Mouse (Mus musculus): ENCODE results near the gene Flvcr2. TPM values are rescaled to one million over a fixed set of nuclear protein-coding genes. Genes with fewer than 3 reads are reported as not detected.

Flvcr2 gene
- polyA plus RNA-seq, 1 experiment from 2014 or later: 8.3 TPM

DNA sequence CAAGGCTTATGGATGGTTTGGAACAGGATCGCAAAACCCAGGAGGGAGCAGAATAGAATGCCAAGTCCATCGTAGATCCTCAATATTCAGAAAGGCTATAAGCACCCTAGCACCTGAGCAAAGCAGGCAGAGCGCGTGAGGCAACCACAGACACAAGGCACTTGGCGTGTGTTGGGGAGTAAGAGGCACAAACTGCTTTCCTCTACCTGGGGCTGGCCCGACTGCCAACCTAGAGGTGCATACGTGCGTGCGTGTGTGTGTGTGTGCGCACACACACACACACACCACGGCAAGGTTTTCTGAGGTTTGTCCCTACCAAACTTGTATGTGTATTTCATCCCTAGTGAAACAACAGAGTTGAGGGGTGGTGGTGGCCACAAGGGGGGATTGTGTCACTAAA, 38.9 kb upstream of the Flvcr2 start:
- 92% methylated on average over 11 of the region's 11 CpGs for WGBS
- no peak for ATAC-seq (replicated peaks; ENCODE audit: insufficient number of reproducible peaks, insufficient read depth, low FRiP score, low read depth)
- Histone ChIP-seq H3K9me3 (replicated peaks) (no peaks in the 10 kb centered on the region), H3K4me3 (no peak overlapping the region), H3K4me1 (replicated peaks) (peaks cover 19% of the 10 kb centered on the region), H3K9ac (no peak overlapping the region), H3K27me3 (no peaks in the 10 kb centered on the region), H3K36me3 (no peaks in the 10 kb centered on the region), H3K4me2 (no peak overlapping the region), H3K27ac (no peak overlapping the region)

DNA sequence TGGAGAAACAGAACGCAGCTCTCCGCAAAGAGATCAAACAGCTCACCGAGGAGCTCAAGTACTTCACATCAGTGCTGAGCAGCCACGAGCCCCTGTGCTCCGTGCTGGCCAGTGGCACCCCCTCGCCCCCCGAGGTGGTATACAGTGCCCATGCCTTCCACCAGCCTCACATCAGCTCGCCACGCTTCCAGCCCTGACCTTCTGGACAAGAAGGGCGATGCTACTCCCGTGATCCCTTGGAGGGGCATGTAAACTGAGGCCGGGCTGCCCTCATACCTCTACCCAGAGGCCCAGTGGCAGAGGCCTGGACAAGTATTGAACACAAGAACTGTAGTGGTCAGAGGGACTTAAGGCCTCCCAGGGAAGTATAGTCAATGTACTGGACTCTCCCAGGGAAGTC, 37.8 kb upstream of the Flvcr2 start:
- ATAC-seq (replicated peaks; ENCODE audit: insufficient number of reproducible peaks, insufficient read depth, low FRiP score, low read depth): no peak
- no peak overlapping the region for H3K4me2 ChIP-seq
- no peak overlapping the region for H3K9ac ChIP-seq
- H3K4me3 ChIP-seq: no peak overlapping the region
- H3K27ac ChIP-seq: no peak overlapping the region
- no peaks in the 10 kb centered on the region for H3K27me3 ChIP-seq
- 77% methylated on average over 12 of the region's 12 CpGs for WGBS
- H3K4me1 ChIP-seq (replicated peaks): peaks cover 19% of the 10 kb centered on the region
- H3K9me3 ChIP-seq (replicated peaks): no peaks in the 10 kb centered on the region
- H3K36me3 ChIP-seq: no peaks in the 10 kb centered on the region

DNA sequence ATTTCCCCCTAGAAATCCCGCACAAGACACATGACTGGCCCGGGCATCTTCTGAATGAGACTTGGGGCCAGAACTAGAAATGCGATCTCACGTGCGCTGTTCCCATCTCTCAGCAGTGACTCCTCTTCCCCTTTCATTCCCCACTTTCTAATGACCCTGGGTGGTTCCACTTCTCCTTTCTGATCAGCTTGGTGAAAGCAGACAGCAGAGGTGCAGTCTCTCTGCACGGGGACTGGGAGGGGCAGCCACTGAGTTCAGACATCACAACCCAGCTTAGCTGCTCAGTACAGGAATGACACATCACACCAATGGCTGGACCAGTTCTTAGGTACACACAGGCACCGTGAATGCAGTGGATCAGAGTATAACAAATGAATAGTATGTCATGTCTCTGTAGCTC, 35.6 kb upstream of the Flvcr2 start:
- Histone ChIP-seq H3K4me2 (no peak overlapping the region), H3K9ac (no peak overlapping the region), H3K27ac (no peak overlapping the region), H3K4me1 (replicated peaks) (peaks cover 10% of the 10 kb centered on the region), H3K9me3 (replicated peaks) (no peaks in the 10 kb centered on the region), H3K36me3 (no peaks in the 10 kb centered on the region), H3K4me3 (no peak overlapping the region), H3K27me3 (no peaks in the 10 kb centered on the region)
- WGBS: 72% methylated on average over 7 of the region's 7 CpGs
- no peak for ATAC-seq (replicated peaks; ENCODE audit: insufficient number of reproducible peaks, insufficient read depth, low FRiP score, low read depth)

DNA sequence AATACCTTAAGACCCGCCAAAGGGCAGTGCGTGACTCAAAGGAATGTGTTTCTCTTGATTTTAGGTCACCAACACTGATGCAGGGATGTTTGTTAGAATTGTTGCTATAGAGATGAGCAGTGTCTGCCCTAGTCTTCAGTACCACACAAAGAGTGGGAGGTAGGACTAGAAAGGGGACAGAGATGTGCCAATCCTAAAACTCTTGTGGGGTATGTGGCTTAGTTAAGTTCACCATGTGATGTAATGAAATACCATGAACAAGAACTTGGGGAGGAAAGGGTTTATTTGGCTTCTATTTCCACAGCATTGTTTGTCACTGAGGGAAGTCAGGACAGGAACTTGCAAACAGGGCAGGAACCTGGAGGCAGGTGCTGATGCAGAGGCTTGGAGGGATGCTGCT, 33.8 kb upstream of the Flvcr2 start:
- no peak overlapping the region for H3K4me2 ChIP-seq
- no peaks in the 10 kb centered on the region for H3K4me1 ChIP-seq (replicated peaks)
- ATAC-seq (replicated peaks; ENCODE audit: insufficient number of reproducible peaks, insufficient read depth, low FRiP score, low read depth): no peak
- H3K27me3 ChIP-seq: no peaks in the 10 kb centered on the region
- no peaks in the 10 kb centered on the region for H3K36me3 ChIP-seq
- no peaks in the 10 kb centered on the region for H3K9me3 ChIP-seq (replicated peaks)
- no peak overlapping the region for H3K27ac ChIP-seq
- no peak overlapping the region for H3K4me3 ChIP-seq
- WGBS: 79% methylated on average over 2 of the region's 2 CpGs
- no peak overlapping the region for H3K9ac ChIP-seq

DNA sequence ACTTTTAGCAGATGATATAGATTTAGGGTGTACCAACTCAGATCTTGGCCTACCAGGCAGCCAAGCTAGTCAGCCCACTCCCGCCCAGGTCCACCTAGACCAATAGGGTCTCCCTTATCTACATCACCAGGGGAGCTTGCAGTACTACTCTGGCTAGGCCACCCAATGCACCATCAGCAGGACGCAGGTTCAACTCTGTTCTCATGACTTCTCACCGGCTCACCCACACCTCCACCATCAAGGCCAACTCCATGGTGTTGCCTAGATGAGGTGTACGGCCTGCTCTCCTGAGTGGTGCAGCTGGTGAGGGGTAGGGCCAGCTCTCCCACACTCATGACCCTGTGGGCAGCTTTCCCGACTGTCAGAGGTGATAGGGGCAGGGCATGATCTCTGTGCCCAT, 32.2 kb upstream of the Flvcr2 start:
- H3K9me3 ChIP-seq (replicated peaks): no peaks in the 10 kb centered on the region
- no peaks in the 10 kb centered on the region for H3K27me3 ChIP-seq
- H3K4me2 ChIP-seq: no peak overlapping the region
- no peak overlapping the region for H3K9ac ChIP-seq
- no peaks in the 10 kb centered on the region for H3K4me1 ChIP-seq (replicated peaks)
- H3K36me3 ChIP-seq: no peaks in the 10 kb centered on the region
- H3K27ac ChIP-seq: no peak overlapping the region
- no peak for ATAC-seq (replicated peaks; ENCODE audit: insufficient number of reproducible peaks, insufficient read depth, low FRiP score, low read depth)
- H3K4me3 ChIP-seq: no peak overlapping the region
- WGBS: 90% methylated on average over 5 of the region's 5 CpGs

DNA sequence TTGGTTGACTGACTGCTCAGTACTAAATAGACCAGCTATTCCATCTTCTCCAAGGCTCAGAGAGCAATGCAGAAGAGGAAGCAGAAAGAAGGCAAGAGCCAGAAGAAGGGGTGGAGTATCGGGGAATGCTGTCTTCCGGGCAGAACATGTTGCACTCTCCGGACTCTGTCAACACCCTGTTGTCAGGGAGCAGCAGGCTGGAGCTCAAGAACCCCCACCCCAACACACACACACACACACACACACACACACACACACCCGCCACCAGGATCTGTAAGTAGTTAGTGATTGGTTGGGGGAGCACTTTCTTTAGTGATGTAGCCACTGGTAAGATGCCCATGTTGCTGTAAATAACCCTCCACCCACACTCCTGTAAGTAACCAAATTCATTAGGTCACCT, 21.0 kb upstream of the Flvcr2 start:
- H3K27me3 ChIP-seq: no peaks in the 10 kb centered on the region
- H3K27ac ChIP-seq: no peak overlapping the region
- no peaks in the 10 kb centered on the region for H3K36me3 ChIP-seq
- no peaks in the 10 kb centered on the region for H3K9me3 ChIP-seq (replicated peaks)
- H3K9ac ChIP-seq: no peak overlapping the region
- H3K4me2 ChIP-seq: no peak overlapping the region
- no peak for ATAC-seq (replicated peaks; ENCODE audit: insufficient number of reproducible peaks, insufficient read depth, low FRiP score, low read depth)
- H3K4me3 ChIP-seq: no peak overlapping the region
- H3K4me1 ChIP-seq (replicated peaks): peaks cover 6% of the 10 kb centered on the region; the same call in 1 of the 2 replicates
- 48% methylated on average over 4 of the region's 4 CpGs for WGBS

DNA sequence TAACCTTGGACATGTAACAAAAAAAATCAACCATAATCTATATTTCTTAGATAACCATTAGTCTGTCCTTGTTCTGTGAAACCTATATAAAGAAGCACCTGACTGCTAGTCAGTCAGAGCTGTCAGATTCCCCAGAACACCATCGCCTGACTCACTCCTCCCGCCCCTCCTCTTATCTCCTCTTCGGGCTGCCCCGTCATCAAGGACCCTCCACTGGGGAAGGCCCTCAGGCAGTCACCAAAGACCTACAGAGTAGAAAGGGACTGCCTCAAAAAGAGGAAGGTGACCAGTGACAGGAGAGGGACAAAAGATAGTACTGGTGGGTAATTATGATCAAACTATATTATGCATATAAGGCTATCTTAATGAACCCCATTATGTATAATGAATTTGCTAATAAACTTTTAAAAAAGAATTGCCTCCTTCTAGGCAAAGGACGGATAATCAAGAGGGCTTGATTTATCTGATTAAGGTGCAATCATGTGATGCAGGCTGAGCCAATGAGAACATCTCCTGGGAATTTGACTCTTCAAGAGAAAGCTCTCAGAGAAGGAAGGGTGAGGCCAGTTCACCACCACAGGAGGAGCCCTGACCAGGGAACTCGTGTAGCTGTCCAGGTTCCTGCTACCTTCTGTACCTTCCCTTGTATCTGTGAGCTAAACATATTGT, 19.5 kb upstream of the Flvcr2 start:
- Histone ChIP-seq H3K9me3 (replicated peaks) (no peaks in the 10 kb centered on the region), H3K4me1 (replicated peaks) (peaks cover 6% of the 10 kb centered on the region; the same call in 1 of the 2 replicates), H3K4me2 (no peak overlapping the region), H3K36me3 (no peaks in the 10 kb centered on the region), H3K27me3 (no peaks in the 10 kb centered on the region), H3K9ac (no peak overlapping the region), H3K4me3 (no peak overlapping the region), H3K27ac (no peak overlapping the region)
- 35% methylated on average over 6 of the region's 6 CpGs for WGBS
- ATAC-seq (replicated peaks; ENCODE audit: insufficient number of reproducible peaks, insufficient read depth, low FRiP score, low read depth): no peak

DNA sequence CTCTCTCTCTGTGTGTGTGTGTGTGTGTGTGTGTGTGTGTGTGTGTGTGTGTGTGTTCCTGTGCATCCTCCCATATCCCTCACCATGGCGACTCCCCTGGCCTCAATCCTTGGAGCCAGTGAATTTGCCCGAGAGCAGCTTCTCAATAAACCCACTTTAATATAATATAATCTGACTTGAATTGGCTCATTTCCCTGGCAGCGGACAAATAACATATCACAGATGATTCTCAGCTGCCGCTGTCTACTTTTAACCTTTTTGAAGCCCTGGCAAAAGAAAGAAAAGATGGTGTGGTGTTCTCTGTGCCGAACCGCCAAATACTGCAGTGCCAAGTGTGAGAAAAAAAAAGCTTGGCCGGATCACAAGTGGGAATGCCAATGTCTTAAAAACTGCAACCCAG, 18.2 kb upstream of the Flvcr2 start:
- ATAC-seq (replicated peaks; ENCODE audit: insufficient number of reproducible peaks, insufficient read depth, low FRiP score, low read depth): no peak

DNA sequence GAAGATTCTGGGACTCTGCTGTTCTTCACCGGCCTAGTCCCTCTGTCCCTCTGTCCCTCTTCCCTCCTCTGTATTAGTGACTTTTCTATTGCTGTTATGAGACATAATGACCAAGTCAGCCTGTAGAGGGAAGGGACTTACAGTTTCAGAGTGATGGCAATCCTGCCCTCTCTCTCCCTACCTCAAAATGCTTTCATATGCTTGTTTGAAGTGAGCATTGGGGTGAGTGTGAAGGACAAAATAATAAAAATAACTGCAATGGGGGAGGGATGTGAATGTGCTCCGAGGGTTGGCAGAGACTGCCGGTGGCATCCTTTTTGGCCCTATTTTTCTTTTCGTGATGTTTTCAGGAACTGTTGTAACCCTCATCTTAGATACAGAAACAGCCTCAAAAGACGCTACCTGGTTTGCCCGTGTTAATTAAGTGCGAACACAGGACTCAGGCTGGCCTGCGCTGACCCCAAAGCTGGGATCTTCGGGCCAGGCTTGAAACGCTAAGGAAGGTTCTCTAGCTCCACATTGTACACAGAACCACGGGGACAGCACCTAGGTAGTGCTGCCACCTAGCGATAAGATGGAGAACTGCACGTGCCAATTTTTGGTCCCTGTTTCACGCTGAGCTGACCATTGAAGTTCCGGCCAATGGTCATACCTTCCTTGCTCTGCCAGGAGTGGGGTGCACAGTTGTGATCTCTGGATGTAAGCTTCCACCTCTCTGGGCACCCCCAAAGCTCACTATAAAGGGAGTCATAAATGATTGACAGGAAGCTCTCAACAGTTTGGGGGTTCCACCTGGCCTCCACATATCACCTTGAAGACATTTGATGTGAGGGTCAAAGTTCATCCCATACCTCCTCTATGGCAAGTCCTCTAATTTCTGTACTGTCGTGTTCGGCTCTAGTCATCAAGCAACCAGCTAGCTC, 17.1 kb upstream of the Flvcr2 start:
- WGBS: 34% methylated on average over 17 of the region's 17 CpGs
- no peak overlapping the region for H3K4me2 ChIP-seq
- no peak for ATAC-seq (replicated peaks; ENCODE audit: insufficient number of reproducible peaks, insufficient read depth, low FRiP score, low read depth)

More for the DNA sequence above, 18.2 kb upstream of the Flvcr2 start:
- Histone ChIP-seq H3K4me2 (no peak overlapping the region), H3K4me1 (replicated peaks) (peaks cover 6% of the 10 kb centered on the region; the same call in 1 of the 2 replicates), H3K4me3 (no peak overlapping the region), H3K36me3 (no peaks in the 10 kb centered on the region), H3K9ac (no peak overlapping the region), H3K27me3 (no peaks in the 10 kb centered on the region), H3K9me3 (replicated peaks) (no peaks in the 10 kb centered on the region), H3K27ac (no peak overlapping the region)
- WGBS: 63% methylated on average over 7 of the region's 7 CpGs

DNA sequence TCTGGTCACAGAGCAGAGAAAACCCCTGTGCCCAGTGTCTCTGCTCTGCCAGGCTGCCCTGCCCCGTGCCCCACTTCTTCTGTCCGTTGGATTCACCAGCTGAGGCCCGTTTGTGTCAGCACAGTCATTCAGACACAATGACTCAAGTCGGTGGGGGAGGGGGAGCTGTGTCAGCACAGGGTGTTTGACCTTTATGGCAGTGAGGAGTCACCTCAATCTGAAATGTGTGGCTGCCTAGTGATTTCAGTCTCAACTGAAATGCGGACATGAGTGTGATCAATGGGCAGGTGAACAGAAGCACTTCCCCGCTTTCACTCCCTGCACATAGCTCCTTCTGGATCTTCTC, 16.4 kb upstream of the Flvcr2 start:
- no peak for ATAC-seq (replicated peaks; ENCODE audit: insufficient number of reproducible peaks, insufficient read depth, low FRiP score, low read depth)
- Histone ChIP-seq H3K27me3 (no peaks in the 10 kb centered on the region), H3K4me2 (no peak overlapping the region), H3K4me1 (replicated peaks) (peaks cover 6% of the 10 kb centered on the region; the same call in 1 of the 2 replicates), H3K27ac (no peak overlapping the region), H3K9ac (no peak overlapping the region), H3K36me3 (no peaks in the 10 kb centered on the region), H3K4me3 (no peak overlapping the region), H3K9me3 (replicated peaks) (no peaks in the 10 kb centered on the region)
- WGBS: 57% methylated on average over 6 of the region's 6 CpGs

More for the DNA sequence above, 17.1 kb upstream of the Flvcr2 start:
- Histone ChIP-seq H3K27ac (no peak overlapping the region), H3K4me3 (no peak overlapping the region), H3K9ac (no peak overlapping the region), H3K9me3 (replicated peaks) (no peaks in the 10 kb centered on the region), H3K4me1 (replicated peaks) (peaks cover 6% of the 10 kb centered on the region; the same call in 1 of the 2 replicates), H3K36me3 (no peaks in the 10 kb centered on the region), H3K27me3 (no peaks in the 10 kb centered on the region)

DNA sequence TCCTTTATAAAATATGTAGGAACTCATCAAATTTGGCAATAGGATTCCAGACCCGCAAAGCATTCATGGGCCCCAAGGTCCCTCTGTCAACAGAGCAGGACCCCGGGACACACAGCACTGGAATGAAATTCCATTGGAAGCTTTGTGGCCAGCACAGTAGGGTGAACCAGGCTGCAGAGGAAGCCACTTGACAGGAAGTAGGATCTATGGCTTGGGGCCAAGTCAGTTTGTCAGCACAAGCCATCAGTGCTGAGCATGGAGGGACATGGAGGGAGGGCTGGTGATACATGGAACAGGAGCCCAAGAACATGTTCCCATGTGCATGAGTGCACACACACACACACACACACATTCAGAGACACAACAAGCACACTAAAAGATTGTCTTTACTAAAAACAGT, 10.1 kb upstream of the Flvcr2 start:
- 61% methylated on average over 2 of the region's 2 CpGs for WGBS
- no peak for ATAC-seq (replicated peaks; ENCODE audit: insufficient number of reproducible peaks, insufficient read depth, low FRiP score, low read depth)

More for the DNA sequence above, 10.1 kb upstream of the Flvcr2 start:
- Histone ChIP-seq H3K27me3 (no peaks in the 10 kb centered on the region), H3K27ac (no peak overlapping the region), H3K36me3 (no peaks in the 10 kb centered on the region), H3K4me1 (replicated peaks) (0 out of 2 replicates have a peak, but pooled peaks cover 4% of the 10 kb centered on the region), H3K4me3 (no peak overlapping the region), H3K9me3 (replicated peaks) (no peaks in the 10 kb centered on the region), H3K9ac (no peak overlapping the region), H3K4me2 (no peak overlapping the region)
